Mouse (Mus musculus): ENCODE measurements at regions not wholly inside any gene's neighbourhood (a gene's known extent, or its start where the extent isn't known, plus 50 kb on each side); places are given as distances from the start of the nearest gene placed in this dataset.
A peak's percentile ranks its signal among the peaks of the same experiment; 100 is the strongest.

DNA sequence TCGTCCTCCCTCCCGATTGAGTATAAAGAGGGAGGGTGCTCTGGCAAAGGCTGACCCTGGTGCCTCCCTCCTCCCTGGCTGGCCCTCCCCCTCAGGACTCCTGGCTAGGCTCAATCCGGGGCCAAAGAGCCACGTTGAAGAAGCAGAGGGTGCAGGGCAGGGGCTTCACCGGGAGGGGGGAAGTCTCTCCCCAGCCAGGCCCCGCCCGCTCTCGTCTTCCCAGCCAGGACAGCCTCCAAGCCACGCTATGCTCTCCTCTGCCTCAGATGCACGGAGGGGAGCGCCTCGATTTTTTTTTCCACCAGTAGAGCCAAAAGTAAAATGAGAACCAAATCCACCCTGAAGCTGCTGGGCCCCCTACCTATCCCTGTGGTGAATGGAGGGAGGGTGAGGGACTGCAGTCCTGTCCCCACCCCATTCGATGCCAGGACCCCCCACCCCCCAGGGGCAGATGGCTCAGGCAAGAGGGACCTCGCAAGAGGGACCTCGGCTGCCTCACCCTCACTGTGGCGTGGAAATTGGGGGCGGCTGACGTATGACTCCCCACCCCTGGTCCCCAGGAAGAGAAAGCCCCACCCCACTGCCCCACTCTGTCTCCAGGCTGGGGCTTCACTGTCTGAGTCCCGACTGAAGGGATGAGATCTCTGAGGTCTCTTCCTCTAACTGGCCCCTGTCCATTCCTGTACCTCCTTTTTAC lies 53.2 kb upstream of the Col1a1 start:
- DNase-seq, result no peak

DNA sequence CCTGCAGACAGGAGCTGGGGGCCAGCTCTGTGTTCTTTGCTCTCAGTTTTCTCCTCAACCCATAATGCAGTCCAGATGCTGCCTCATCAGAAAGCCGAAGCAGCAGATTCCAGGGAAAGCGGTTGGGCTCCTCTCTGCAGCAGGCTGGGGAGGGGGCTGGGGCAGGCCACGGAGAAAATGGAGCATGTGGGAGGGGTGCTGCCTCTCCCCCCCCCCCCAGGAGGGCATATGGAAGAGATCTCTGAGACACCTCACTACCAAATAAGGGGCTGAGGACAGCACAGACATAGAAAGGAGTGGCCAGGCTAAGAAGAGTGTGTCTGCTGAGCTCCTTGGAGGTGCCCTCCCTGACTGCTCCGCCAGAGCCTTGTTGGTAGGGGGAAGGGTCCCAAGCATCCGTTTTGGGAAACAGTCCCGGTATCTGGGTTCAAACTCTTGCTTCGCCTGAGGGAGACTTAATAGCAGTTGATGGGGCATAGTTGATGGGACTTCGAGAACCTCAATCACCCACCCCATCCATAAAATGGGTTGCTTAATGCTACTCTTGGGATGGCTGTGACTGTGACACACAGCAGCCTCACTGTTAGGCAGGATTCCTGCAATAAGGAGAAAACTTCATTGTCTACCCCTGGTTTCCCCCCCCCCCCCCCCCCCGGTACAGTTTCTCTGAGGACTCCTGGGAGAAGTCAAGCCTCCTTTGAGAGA lies 53.9 kb upstream of the Col1a1 start:
- no peak for DNase-seq

- DNase-seq, result no peak
Observed at GRCm38 (mm10) chr11:94880896-94881840, 54.9 kb upstream of the Col1a1 start.

GRCm38 (mm10) chr11:94876707-94877106 lies 59.3 kb upstream of the Col1a1 start:
- DNase-seq, result no peak

DNA sequence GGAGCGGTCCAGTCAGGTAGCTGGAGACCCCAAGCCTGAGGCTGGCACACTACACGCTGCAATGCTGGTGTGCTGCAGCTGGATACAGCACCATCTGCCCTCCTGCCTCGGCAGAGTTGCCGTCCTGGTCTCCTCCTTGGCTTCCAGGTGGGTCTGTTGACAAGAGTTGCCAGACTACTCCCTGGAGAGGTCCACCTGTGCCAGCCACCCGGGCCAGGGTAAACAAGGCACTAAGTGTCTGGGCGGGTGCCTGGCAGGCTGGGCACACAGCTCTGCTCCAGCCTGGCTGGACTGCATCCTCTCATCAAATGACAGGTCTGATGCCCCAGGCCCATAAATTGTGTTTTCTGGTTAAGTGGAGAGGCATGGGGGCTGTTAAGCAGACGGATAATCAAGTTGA lies 61.0 kb upstream of the Col1a1 start:
- DNase-seq, result no peak

DNA sequence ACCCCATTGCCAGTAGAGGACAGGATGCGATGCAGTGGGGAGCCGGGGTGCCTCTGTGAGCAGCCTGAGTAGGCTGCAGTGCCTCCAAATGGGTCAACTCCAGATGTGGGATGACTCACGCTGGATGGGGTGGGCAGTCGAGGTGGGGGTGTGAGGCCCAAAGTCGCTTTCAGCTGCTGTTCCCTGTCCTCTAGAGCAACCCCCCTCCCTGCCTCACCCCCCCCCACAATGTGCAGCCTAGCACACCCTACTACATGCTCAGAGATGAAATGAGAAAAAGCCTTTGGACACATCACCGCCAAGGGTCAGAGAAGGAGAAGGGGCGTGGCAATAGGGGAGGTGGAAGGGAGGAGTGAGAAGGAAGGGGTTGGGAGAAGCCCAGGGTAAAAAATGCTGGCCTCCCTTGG lies 61.9 kb upstream of the Col1a1 start:
- DNase-seq, result no peak

DNA sequence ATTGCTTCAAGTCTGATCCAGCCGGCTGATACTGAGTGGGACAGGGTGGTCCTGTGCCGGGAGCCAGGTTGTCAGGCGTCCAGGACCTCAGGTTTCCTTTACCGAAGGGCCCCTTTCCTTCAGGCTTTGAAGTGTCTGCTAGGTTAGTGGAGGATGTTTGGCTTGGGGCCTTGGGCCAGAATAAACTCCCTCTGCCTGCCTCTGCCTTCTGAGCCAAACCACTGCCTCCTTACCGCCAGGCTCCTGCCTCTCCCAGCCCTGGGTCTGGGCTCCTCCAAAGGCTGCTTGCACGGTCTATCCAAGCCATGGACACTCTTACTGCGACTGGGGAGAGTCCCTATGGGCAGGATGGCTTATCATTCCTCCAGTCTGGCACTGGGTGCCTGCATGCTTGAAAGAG lies 62.3 kb upstream of the Col1a1 start:
- no peak for DNase-seq

DNA sequence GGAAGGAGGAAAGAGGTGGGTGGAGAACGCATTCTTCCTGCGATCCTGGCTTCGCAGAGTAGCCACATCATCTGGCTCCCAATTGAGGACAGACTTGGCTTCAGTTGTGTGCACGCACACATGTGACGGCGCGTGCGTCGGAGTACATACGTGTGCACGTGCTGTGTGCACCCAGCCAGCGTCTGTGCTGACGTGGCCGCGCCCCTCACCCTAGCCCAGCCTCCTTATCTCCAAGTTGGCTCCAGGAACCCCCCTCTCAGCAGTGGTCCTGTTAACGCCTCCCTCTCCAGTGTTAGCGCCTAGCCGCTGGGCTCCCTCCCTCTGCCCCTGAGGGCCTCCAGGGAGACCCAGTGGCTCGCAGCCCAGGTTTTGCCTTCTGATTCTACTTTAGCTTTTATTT lies 63.1 kb upstream of the Col1a1 start:
- no peak for DNase-seq

DNA sequence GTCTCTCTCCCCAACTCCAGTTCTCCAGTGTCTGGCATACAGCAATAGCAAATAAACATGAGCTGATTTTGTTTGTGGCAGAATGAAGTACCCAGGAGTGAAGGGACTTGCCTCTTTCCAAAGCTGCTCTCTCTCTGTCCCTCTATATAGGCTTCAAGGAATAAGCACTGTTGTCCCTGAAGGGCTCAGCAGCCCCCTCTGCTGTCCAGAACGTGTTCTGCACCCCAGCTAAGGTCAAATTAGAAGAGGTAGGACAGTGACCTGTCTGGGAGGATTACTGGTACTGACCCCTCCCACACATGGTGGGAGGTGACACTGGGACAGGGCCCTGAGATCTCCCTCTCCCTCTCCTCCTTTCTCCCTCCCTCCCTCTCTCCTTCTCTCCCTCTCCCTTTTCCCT lies 65.7 kb upstream of the Col1a1 start:
- peak; percentile 58 for DNase-seq

- DNase-seq, result peak; percentile 32
Observed at GRCm38 (mm10) chr11:94869866-94870265, 66.2 kb upstream of the Col1a1 start.

GRCm38 (mm10) chr11:94866176-94866967 lies 69.7 kb upstream of the Col1a1 start:
- DNase-seq, result peak; percentile 59

DNA sequence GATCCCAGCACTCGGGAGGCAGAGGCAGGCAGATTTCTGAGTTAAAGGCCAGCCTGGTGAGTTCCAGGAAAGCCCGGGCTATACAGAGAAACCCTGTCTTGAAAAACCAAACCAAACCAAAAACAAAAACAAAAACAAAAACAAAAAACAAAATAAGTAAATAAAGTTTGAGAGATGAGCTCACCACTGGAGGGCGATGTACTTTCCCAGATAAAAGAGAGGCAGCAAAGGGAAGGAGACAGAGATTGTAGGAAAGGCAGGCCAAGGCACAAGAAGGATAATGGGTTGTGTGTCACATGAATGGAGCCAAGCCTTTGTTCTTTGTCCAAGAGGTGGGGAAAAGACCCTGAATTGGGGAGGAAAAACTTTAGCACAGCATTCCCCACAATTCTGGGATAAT lies 67.6 kb upstream of the Tmem92 start:
- DNase-seq, result no peak

DNA sequence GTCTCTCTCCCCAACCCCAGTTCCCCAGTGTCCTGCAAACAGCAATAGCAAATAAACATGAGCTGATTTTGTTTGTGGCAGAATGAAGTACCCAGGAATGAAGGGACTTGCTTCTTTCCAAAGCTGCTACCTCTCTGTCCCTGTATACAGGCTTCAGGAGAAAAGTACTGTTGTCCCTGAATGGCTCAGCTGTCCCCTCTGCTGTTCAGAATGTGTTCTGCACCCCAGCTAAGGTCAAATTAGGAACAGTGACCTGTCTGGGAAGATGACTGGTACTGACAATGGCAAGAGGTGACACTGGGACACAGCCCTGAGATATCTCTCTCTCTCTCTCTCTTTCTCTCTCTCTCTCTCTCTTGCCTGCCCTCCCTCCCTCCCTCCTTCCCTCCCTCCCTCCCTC lies 56.6 kb upstream of the Tmem92 start:
- DNase-seq, result no peak

DNA sequence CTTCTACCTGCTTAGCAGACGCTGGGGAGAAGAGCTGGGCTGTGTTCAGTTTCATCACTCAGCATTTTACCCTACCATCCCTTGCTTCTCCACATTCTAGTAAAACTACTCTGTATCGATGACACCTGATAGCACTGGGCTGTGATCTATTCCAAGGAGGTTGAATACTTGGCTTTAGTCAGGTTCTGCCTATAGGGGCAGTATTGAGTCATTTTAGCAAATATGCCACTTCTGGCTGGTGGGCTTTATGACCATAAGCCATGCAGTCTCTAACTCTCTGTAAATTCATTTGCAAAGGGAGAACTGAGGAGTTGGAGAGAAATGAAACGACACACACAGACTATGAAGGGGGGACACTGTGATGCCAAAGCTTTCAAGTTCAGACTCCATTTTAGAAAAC lies 55.6 kb upstream of the Tmem92 start:
- DNase-seq, result peak; percentile 9

GRCm38 (mm10) chr11:94836347-94836746 lies 53.8 kb upstream of the Tmem92 start:
- DNase-seq, result no peak

DNA sequence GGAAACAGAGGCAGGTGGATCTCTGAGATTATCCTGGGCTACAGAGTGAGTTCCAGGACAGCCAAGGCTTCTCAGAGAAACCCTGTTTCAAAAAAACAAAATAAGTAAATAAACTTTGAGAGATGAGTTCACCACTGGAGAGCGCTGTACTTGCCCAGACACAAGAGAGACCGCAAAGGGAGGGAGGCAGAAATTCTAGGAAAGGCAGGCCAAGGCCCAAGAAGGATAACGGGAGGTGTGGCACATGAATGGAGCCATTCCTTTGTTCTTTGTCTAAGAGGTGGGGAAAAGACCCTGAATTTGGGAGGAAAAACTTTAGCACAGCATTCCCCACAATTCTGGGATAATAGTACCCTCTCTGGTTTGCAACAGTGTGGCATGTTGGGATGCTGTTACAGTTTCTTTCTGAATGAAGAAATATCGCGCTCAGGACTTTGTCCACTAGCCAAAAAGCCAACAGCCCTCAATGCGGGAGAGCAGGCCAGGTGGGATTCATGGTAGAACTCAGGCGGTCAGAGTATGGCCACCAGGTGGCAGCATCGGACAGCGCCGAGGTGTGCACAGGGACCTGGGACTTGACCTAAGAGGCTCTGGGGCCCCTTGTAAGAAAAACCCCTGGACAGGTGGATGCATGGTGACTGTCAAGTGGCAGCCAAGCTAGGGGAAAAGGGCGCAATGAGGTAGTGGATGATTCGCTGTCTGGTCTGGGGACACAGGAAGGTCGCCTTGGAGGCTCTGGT lies 49.9 kb upstream of the Tmem92 start:
- DNase-seq, result peak; percentile 73
